Mouse (Mus musculus): ENCODE measurements around the gene Xab2. TPM values are rescaled to one million over a fixed set of nuclear protein-coding genes. Genes with fewer than 3 reads are reported as not detected.

Gene Xab2
- polyA plus RNA-seq, 1 experiment from 2014 or later, result 15.9 TPM

DNA sequence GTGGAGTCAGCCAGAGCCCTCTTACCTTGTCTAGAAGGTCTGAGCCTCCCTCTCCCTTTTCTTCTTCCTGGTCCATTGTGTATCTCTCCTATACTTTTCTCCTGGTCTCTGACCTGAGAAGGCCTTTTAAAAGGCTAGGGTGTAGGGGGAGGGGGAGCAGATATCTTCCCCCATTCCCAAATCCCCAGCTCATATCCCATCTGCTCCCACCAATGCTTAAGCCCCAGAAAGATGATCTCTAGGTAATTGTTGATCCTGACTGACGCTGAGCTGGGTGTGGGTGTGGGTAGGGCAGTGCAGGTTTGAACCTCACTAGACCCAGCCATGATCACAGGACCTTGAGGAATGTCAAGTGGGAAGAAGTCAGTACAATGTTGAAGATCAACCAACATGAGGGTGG lies 4.3 kb upstream of the Xab2 start, which contains the start of gene Pcp2:
Gene Pcp2 (minus strand): TSS at position 101 of the 400 bp plus-strand sequence.
- 72% methylated on average over 1 of the region's 1 CpGs for WGBS (ENCODE audit: insufficient replicate concordance)
- TF ChIP-seq CTCF (IDR thresholded peaks at IDR 0.05; ENCODE audit: low read depth) (no peak), EP300 (IDR thresholded peaks at IDR 0.05; ENCODE audit: low read depth) (no peak)

DNA sequence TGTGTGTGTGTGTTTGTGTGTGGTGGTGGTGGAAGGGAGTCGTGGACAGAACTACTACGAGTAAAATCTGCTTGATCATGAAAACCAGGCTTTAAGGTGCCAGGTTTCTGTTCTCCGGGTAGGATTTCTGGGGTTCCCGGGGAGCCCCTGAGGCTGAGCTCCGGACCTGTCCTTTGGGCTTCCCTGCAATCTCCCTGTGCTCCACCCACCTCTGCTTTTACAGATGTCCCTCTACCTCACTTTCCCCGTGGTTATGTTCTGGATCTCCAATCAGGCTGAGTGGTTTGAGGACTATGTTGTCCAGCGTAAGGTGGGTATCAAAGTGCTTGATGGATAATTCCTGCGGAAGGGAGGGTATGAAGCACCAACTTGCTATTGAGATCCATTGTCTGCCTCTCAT lies 1.0 kb upstream of the Xab2 start:
- ATAC-seq (no peak), DNase-seq (no peak)
- Histone ChIP-seq H3K27ac (ENCODE audit: low read depth) (no peak overlapping the region), H3K9ac (replicated peaks) (peak overlapping the region; percentile 68; the same call in 1 of the 2 replicates), H3K36me3 (replicated peaks; ENCODE audit: insufficient read depth, low read length) (peaks cover 16% of the 10 kb centered on the region), H3K4me2 (ENCODE audit: low read depth, low read length) (peak overlapping the region; percentile 74), H3K27me3 (ENCODE audit: insufficient read depth, low read length) (no peaks in the 10 kb centered on the region), H3K9me3 (ENCODE audit: low read length) (no peaks in the 10 kb centered on the region), H3K4me3 (ENCODE audit: low read depth, low read length) (peak overlapping the region; percentile 75), H3K4me1 (ENCODE audit: insufficient read depth) (peaks cover 19% of the 10 kb centered on the region)
- TF ChIP-seq CTCF (IDR thresholded peaks at IDR 0.05; ENCODE audit: low read depth), result no peak
- TF ChIP-seq EP300 (IDR thresholded peaks at IDR 0.05; ENCODE audit: low read depth), result no peak
- WGBS (ENCODE audit: insufficient replicate concordance), result 62% methylated on average over 8 of the region's 8 CpGs

More for the DNA sequence above, 4.3 kb upstream of the Xab2 start, which contains the start of gene Pcp2:
- Histone ChIP-seq H3K4me1 (ENCODE audit: insufficient read depth) (peaks cover 9% of the 10 kb centered on the region), H3K36me3 (replicated peaks; ENCODE audit: insufficient read depth, low read length) (peaks cover 4% of the 10 kb centered on the region; the same call in 1 of the 2 replicates), H3K27ac (ENCODE audit: low read depth) (no peak within 1 kb of the TSS), H3K27me3 (ENCODE audit: insufficient read depth, low read length) (no peaks in the 10 kb centered on the region), H3K9ac (replicated peaks) (no peak within 1 kb of the TSS), H3K4me3 (ENCODE audit: low read depth, low read length) (no peak within 1 kb of the TSS), H3K9me3 (ENCODE audit: low read length) (no peaks in the 10 kb centered on the region), H3K4me2 (ENCODE audit: low read depth, low read length) (no peak within 1 kb of the TSS)
- no peak for DNase-seq
- no peak for ATAC-seq

DNA sequence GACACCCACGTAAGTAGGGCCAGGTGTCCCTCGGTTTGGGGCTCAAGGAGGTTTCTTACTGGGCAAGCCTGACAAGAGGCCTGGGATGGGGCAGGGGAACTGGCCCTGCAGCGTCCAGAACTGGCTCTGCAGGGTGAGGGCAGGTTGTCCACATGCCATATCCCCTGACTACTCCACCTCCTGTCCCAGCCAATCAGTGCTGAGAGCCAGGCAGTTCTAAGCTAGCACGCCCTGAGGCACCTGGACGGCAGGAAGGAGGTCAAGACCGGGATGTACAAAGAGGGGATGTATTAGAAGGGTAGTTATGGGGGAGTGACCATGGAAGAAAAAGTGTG lies 11.3 kb downstream of the Xab2 start:
- 85% methylated on average over 6 of the region's 6 CpGs for WGBS (ENCODE audit: insufficient replicate concordance)
- H3K36me3 ChIP-seq (replicated peaks; ENCODE audit: insufficient read depth, low read length), result peaks cover 59% of the 10 kb centered on the region
- peak; percentile 57 for ATAC-seq
- no peaks in the 10 kb centered on the region for H3K27me3 ChIP-seq (ENCODE audit: insufficient read depth, low read length)
- no peaks in the 10 kb centered on the region for H3K9me3 ChIP-seq (ENCODE audit: low read length)
- DNase-seq, result no peak
- no peak overlapping the region for H3K9ac ChIP-seq (replicated peaks)
- H3K4me1 ChIP-seq (ENCODE audit: insufficient read depth), result no peaks in the 10 kb centered on the region
- no peak for TF ChIP-seq EP300 (IDR thresholded peaks at IDR 0.05; ENCODE audit: low read depth)
- no peak overlapping the region for H3K4me3 ChIP-seq (ENCODE audit: low read depth, low read length)
- H3K27ac ChIP-seq (ENCODE audit: low read depth), result no peak overlapping the region; the same call in 1 of the 2 replicates
- no peak overlapping the region for H3K4me2 ChIP-seq (ENCODE audit: low read depth, low read length)

DNA sequence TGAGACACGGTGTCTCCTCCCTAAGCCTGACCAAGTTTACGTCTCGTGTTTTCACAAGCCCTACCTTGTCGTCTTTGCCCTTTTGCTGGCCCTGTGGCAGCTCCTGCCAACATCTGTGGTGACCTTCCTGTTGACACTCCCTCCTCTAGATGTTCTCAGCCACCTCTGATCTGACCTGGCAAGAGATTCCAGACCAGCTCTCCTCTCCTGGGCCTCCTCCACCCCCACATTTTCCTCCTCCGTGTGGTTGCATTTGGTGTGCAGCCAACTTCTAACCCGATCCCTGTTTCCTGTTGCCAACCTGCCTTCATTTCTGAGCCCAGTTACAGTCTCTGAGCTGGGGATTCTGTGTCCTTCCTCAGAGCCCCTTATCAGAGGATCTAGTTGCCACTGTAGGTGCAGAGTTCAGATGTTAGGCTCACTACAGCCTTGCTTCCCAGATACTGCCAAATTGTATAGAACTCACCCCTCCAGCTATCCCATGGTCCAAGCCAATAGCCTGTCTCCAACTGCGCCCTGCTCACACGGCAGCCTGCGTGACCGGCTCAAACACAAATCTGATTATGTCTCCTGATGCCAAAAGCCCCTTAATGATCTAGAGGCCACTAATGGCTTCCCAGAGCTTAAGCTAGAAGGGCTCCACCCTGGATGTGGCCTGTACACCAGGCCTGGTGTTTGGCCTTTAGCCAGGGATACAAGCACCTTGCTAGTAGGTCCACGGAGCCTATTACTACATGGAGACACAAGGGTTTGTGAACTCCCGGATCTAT lies 11.9 kb downstream of the Xab2 start:
- WGBS (ENCODE audit: insufficient replicate concordance), result 79% methylated on average over 12 of the region's 12 CpGs
- no peak for DNase-seq

DNA sequence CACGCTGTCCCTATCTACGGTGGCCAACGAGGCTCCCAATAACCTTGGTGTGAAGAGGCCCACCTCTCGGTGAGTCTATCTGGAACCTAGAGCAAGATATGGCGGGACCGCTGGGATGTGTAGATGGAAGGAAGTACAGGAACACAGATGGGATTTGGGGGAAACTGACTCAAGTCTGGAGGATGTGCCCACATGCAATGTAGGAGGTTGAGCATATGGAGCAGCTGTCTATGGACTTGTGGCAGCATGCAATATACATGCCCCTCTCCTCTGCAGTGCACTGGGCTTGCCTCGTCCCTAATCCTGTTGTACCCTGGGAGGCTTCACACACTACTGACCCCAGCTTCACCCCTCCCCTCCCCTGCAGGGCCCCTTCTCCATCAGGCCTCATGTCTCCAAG lies 13.3 kb downstream of the Xab2 start:
- ATAC-seq (no peak), DNase-seq (no peak)
- 88% methylated on average over 7 of the region's 7 CpGs for WGBS (ENCODE audit: insufficient replicate concordance)

More for the DNA sequence above, 11.9 kb downstream of the Xab2 start:
- Histone ChIP-seq H3K27ac (ENCODE audit: low read depth) (peak overlapping the region; percentile 34), H3K27me3 (ENCODE audit: insufficient read depth, low read length) (no peaks in the 10 kb centered on the region), H3K4me1 (ENCODE audit: insufficient read depth) (no peaks in the 10 kb centered on the region), H3K36me3 (replicated peaks; ENCODE audit: insufficient read depth, low read length) (peaks cover 53% of the 10 kb centered on the region), H3K4me2 (ENCODE audit: low read depth, low read length) (no peak overlapping the region), H3K9ac (replicated peaks) (no peak overlapping the region), H3K4me3 (ENCODE audit: low read depth, low read length) (no peak overlapping the region), H3K9me3 (ENCODE audit: low read length) (no peaks in the 10 kb centered on the region)
- peak; percentile 11; the same call in 1 of the 2 replicates for ATAC-seq
- no peak for TF ChIP-seq CTCF (IDR thresholded peaks at IDR 0.05; ENCODE audit: low read depth)
- no peak for TF ChIP-seq EP300 (IDR thresholded peaks at IDR 0.05; ENCODE audit: low read depth)

DNA sequence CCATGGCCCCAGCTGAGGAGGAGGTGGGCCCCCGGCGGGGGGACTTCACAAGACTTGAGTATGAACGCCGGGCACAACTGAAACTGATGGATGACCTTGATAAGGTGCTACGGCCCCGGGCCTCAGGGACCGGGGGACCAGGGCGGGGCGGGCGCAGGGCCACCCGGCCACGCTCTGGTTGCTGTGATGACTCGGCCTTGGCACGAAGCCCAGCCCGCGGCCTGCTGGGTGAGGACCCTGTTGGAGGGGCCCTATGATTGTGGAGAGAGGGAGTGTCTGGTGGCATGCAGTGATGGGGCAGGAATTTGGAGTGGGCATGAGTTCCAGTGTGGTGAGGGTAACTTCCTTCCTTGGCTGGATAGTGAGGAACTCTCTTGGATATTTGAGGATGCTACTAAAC lies 14.5 kb downstream of the Xab2 start:
- ATAC-seq (no peak), DNase-seq (no peak)
- no peaks in the 10 kb centered on the region for H3K9me3 ChIP-seq (ENCODE audit: low read length)
- no peak overlapping the region for H3K9ac ChIP-seq (replicated peaks)
- peaks cover 32% of the 10 kb centered on the region for H3K36me3 ChIP-seq (replicated peaks; ENCODE audit: insufficient read depth, low read length)
- TF ChIP-seq EP300 (IDR thresholded peaks at IDR 0.05; ENCODE audit: low read depth) (no peak), CTCF (IDR thresholded peaks at IDR 0.05; ENCODE audit: low read depth) (no peak)
- 62% methylated on average over 16 of the region's 16 CpGs for WGBS (ENCODE audit: insufficient replicate concordance)
- no peak overlapping the region for H3K27ac ChIP-seq (ENCODE audit: low read depth)
- no peaks in the 10 kb centered on the region for H3K4me1 ChIP-seq (ENCODE audit: insufficient read depth)
- H3K4me3 ChIP-seq (ENCODE audit: low read depth, low read length), result no peak overlapping the region
- no peak overlapping the region for H3K4me2 ChIP-seq (ENCODE audit: low read depth, low read length)
- no peaks in the 10 kb centered on the region for H3K27me3 ChIP-seq (ENCODE audit: insufficient read depth, low read length)

More for the DNA sequence above, 13.3 kb downstream of the Xab2 start:
- H3K27me3 ChIP-seq (ENCODE audit: insufficient read depth, low read length), result no peaks in the 10 kb centered on the region
- H3K9me3 ChIP-seq (ENCODE audit: low read length), result no peaks in the 10 kb centered on the region
- no peak overlapping the region for H3K4me3 ChIP-seq (ENCODE audit: low read depth, low read length)
- no peak overlapping the region for H3K9ac ChIP-seq (replicated peaks)
- TF ChIP-seq CTCF (IDR thresholded peaks at IDR 0.05; ENCODE audit: low read depth), result no peak
- no peak for TF ChIP-seq EP300 (IDR thresholded peaks at IDR 0.05; ENCODE audit: low read depth)
- peaks cover 42% of the 10 kb centered on the region for H3K36me3 ChIP-seq (replicated peaks; ENCODE audit: insufficient read depth, low read length)
- no peak overlapping the region for H3K4me2 ChIP-seq (ENCODE audit: low read depth, low read length)
- no peaks in the 10 kb centered on the region for H3K4me1 ChIP-seq (ENCODE audit: insufficient read depth)
- H3K27ac ChIP-seq (ENCODE audit: low read depth), result no peak overlapping the region

Measured in liver, postnatal 0 days (tissue).